Mouse (Mus musculus) kidney, adult 18-20 months (tissue): ENCODE data around the gene 4921507P07Rik.
"Not testable (repeated sequence)": the region's sequence is repeated elsewhere in the genome, so short reads cannot be mapped to it uniquely, and the experiment has no call there.

Experiments
- DNase-seq: peaks from one replicate; pipeline ENCODE4 v3.0.0; 2021

4921507P07Rik gene

GRCm38 (mm10) chr6:50557566-50557965 is 38.9 kb downstream of the 4921507P07Rik start:
- DNase-seq = no peak

- not testable (repeated sequence) for DNase-seq
These were observed 42.2 kb downstream of the 4921507P07Rik start for GRCm38 (mm10) chr6:50554223-50554622.

- no peak for DNase-seq
These were observed 43.4 kb downstream of the 4921507P07Rik start for GRCm38 (mm10) chr6:50552881-50553518.

GRCm38 (mm10) chr6:50549791-50550190 is 46.6 kb downstream of the 4921507P07Rik start:
- DNase-seq = no peak

- DNase-seq = no peak
These were observed 47.4 kb downstream of the 4921507P07Rik start for GRCm38 (mm10) chr6:50549051-50549450.

GRCm38 (mm10) chr6:50545412-50546043 is 50.9 kb downstream of the 4921507P07Rik start:
- no peak for DNase-seq

- no peak for DNase-seq
These were observed 53.9 kb downstream of the 4921507P07Rik start for GRCm38 (mm10) chr6:50542535-50542934.

GRCm38 (mm10) chr6:50539641-50540040 is 56.8 kb downstream of the 4921507P07Rik start:
- DNase-seq = no peak

GRCm38 (mm10) chr6:50536461-50536892 is 60.0 kb downstream of the 4921507P07Rik start:
- DNase-seq = peak; percentile 73

GRCm38 (mm10) chr6:50535346-50535745 is 61.1 kb downstream of the 4921507P07Rik start:
- DNase-seq = no peak

GRCm38 (mm10) chr6:50531920-50532319 is 64.5 kb downstream of the 4921507P07Rik start:
- peak; percentile 12 for DNase-seq

GRCm38 (mm10) chr6:50531003-50531402 is 65.4 kb downstream of the 4921507P07Rik start:
- no peak for DNase-seq

- peak; percentile 20 for DNase-seq
These were observed 67.2 kb downstream of the 4921507P07Rik start for GRCm38 (mm10) chr6:50529194-50529593.

- DNase-seq = no peak
These were observed 69.0 kb downstream of the 4921507P07Rik start for GRCm38 (mm10) chr6:50527416-50527815.

- DNase-seq = peak; percentile 71
These were observed 69.8 kb downstream of the 4921507P07Rik start for GRCm38 (mm10) chr6:50526597-50527024.

GRCm38 (mm10) chr6:50525846-50526245 is 70.6 kb downstream of the 4921507P07Rik start:
- DNase-seq = no peak

- DNase-seq = no peak
These were observed 72.1 kb downstream of the 4921507P07Rik start for GRCm38 (mm10) chr6:50524261-50524896.
